Mouse (Mus musculus) hindbrain, embryonic 16.5 days (tissue): ENCODE measurements at regions not wholly inside any gene's neighbourhood (a gene's known extent, or its start where the extent isn't known, plus 50 kb on each side); places are given as distances from the start of the nearest gene placed in this dataset.

ENCODE experiments used
- ATAC-seq: fragments of 200-750 bp; cut with Nextera tagmentation; 2 replicates; pipeline ENCODE4 v1.8.0; 2017; ENCODE audit warnings: moderate TSS enrichment, moderate library complexity
- H3K27ac ChIP-seq: fragments of 300-500 bp; sonication (generic); 2 replicates; pipeline ENCODE4 v1.5.1; 2014; ENCODE audit warnings: low read depth, mild to moderate bottlenecking, control low read depth, low read length, moderate library complexity
- H3K27me3 ChIP-seq: fragments of 300-500 bp; sonication (generic); replicated peaks from 2 replicates; pipeline ENCODE4 v1.6.1; 2014; ENCODE audit warnings: low read length; ENCODE audit not compliant: control insufficient read depth, insufficient read depth
- H3K36me3 ChIP-seq: fragments of 300-500 bp; sonication (generic); 2 replicates; pipeline ENCODE4 v1.6.1; 2014; ENCODE audit warnings: mild to moderate bottlenecking, low read length, moderate library complexity, mixed read lengths; ENCODE audit not compliant: control insufficient read depth, insufficient read depth
- H3K4me1 ChIP-seq: fragments of 300-500 bp; sonication (generic); 2 replicates; pipeline ENCODE4 v1.6.1; 2014; ENCODE audit warnings: low read depth, low read length; ENCODE audit not compliant: control insufficient read depth, insufficient read depth
- H3K4me2 ChIP-seq: fragments of 300-500 bp; sonication (generic); 2 replicates; pipeline ENCODE4 v1.6.1; 2014; ENCODE audit warnings: mild to moderate bottlenecking, low read length, control low read depth, moderate library complexity
- H3K4me3 ChIP-seq: fragments of 300-500 bp; sonication (generic); 2 replicates; pipeline ENCODE4 v1.5.1; 2014; ENCODE audit warnings: mild to moderate bottlenecking, low read length, control low read depth, moderate library complexity
- H3K9ac ChIP-seq: fragments of 300-500 bp; sonication (generic); 2 replicates; pipeline ENCODE4 v1.6.1; 2014; ENCODE audit warnings: low read depth, mild to moderate bottlenecking, control low read depth, low read length, moderate library complexity
- H3K9me3 ChIP-seq: fragments of 300-500 bp; sonication (generic); 2 replicates; pipeline ENCODE4 v1.6.1; 2014; ENCODE audit warnings: mild to moderate bottlenecking, low read length, moderate library complexity; ENCODE audit not compliant: control insufficient read depth
- WGBS: fragments of 180-500 bp; shearing (Covaris S2); extraction: QIAGEN DNeasy Blood & Tissue Kit; methylation state at CpG from one replicate; pipeline ENCODE4 v1.1.7; 2014; 5-methylcytosine and 5-hydroxymethylcytosine counted together

DNA sequence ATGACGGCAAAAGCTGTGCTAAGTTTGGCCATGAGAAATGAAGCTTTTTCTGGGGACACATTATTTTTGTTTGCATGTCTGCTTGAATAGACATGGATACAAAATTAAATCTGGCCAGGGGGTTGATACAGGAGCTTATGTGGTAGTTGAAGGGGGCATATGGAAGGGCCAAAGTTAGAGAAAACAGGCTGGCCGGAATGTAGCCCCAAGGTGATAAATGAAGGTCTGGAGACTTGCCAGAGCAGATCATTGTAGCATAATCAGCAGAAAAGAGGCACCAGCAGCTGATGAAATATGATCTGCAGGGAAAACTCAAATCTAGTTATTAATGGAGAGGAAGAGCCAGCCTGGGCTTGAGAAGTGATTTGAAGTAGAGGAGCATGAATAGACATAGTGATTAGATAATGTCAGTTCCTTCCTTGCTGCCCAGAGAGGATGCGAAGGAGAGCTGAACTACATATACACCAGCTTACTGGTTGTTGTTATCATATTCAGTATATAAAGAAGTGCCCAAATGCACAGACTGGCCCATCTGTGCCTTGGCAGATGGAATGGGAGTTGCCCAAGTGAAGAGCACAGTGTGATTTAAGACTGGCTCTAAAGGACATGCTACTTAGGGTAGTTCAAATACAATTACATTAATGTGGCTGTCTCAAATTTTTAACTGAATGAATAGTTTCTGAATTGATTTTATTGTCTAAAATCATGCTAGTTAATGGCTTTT lies 712.3 kb upstream of the Klhl29 start:
- H3K4me3 ChIP-seq = no peak overlapping the region
- H3K36me3 ChIP-seq = no peaks in the 10 kb centered on the region
- H3K27ac ChIP-seq = no peak overlapping the region
- peak; percentile 87 for ATAC-seq
- H3K4me1 ChIP-seq = peaks cover 5% of the 10 kb centered on the region; the same call in 1 of the 2 replicates
- H3K27me3 ChIP-seq = no peaks in the 10 kb centered on the region
- WGBS = 43% methylated on average over 3 of the region's 3 CpGs
- no peak overlapping the region for H3K9ac ChIP-seq
- H3K9me3 ChIP-seq = no peaks in the 10 kb centered on the region
- H3K4me2 ChIP-seq = no peak overlapping the region

DNA sequence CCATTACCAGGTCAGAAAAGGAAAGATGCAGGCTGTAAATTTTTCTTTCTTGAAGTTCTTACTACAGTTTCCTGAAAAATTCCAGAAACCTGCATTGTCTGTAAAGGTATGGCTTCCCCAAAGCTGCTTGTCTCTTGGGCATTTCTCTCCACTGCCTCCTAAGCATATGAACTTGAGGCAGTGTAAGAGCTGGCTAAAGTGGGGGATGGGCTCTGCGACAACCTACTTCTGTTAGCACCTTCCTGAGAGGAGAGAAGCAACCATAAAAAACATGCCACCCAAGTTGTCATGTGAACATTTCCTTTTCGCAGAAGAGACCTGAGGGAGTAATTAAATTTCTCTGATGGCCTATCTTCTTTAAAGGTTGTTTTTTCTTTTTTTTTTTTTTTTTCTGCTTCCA lies 711.6 kb upstream of the Klhl29 start:
- Histone ChIP-seq H3K27ac (no peak overlapping the region), H3K4me3 (no peak overlapping the region), H3K9me3 (no peaks in the 10 kb centered on the region), H3K4me2 (no peak overlapping the region), H3K36me3 (no peaks in the 10 kb centered on the region), H3K4me1 (peaks cover 5% of the 10 kb centered on the region; the same call in 1 of the 2 replicates), H3K27me3 (no peaks in the 10 kb centered on the region), H3K9ac (no peak overlapping the region)
- ATAC-seq = no peak
- 34% methylated on average over 2 of the region's 2 CpGs for WGBS

GRCm38 (mm10) chr12:6046866-6047689 lies 671.6 kb upstream of the Klhl29 start:
- Histone ChIP-seq H3K27ac (no peak overlapping the region; the same call in 1 of the 2 replicates), H3K4me2 (no peak overlapping the region), H3K4me3 (no peak overlapping the region), H3K9ac (no peak overlapping the region), H3K9me3 (no peaks in the 10 kb centered on the region), H3K36me3 (no peaks in the 10 kb centered on the region), H3K27me3 (no peaks in the 10 kb centered on the region), H3K4me1 (no peaks in the 10 kb centered on the region; the same call in 1 of the 2 replicates)
- ATAC-seq = peak; percentile 50; the same call in 1 of the 2 replicates
- WGBS = 34% methylated on average over 9 of the region's 9 CpGs

- Histone ChIP-seq H3K4me2 (no peak overlapping the region), H3K27me3 (no peaks in the 10 kb centered on the region), H3K4me1 (no peaks in the 10 kb centered on the region; the same call in 1 of the 2 replicates), H3K9ac (no peak overlapping the region), H3K27ac (no peak overlapping the region), H3K4me3 (no peak overlapping the region), H3K9me3 (no peaks in the 10 kb centered on the region), H3K36me3 (no peaks in the 10 kb centered on the region)
- ATAC-seq = no peak
- 78% methylated on average over 2 of the region's 2 CpGs for WGBS
Measured at GRCm38 (mm10) chr12:6046110-6046509, 670.6 kb upstream of the Klhl29 start.

GRCm38 (mm10) chr12:6042326-6042725 lies 666.8 kb upstream of the Klhl29 start:
- Histone ChIP-seq H3K4me2 (no peak overlapping the region), H3K9ac (no peak overlapping the region), H3K27me3 (no peaks in the 10 kb centered on the region), H3K4me1 (no peaks in the 10 kb centered on the region; the same call in 1 of the 2 replicates), H3K36me3 (no peaks in the 10 kb centered on the region), H3K27ac (no peak overlapping the region), H3K4me3 (no peak overlapping the region), H3K9me3 (no peaks in the 10 kb centered on the region)
- 14% methylated on average over 1 of the region's 1 CpGs for WGBS
- no peak; the same call in 1 of the 2 replicates for ATAC-seq

GRCm38 (mm10) chr12:6024111-6024510 lies 648.6 kb upstream of the Klhl29 start:
- ATAC-seq = no peak
- Histone ChIP-seq H3K9me3 (no peaks in the 10 kb centered on the region), H3K27me3 (no peaks in the 10 kb centered on the region), H3K4me2 (no peak overlapping the region), H3K9ac (no peak overlapping the region), H3K4me3 (no peak overlapping the region), H3K4me1 (no peaks in the 10 kb centered on the region), H3K27ac (no peak overlapping the region), H3K36me3 (no peaks in the 10 kb centered on the region)
- WGBS = 88% methylated on average over 3 of the region's 3 CpGs

- Histone ChIP-seq H3K36me3 (no peaks in the 10 kb centered on the region), H3K4me3 (no peak overlapping the region), H3K9me3 (no peaks in the 10 kb centered on the region), H3K4me1 (no peaks in the 10 kb centered on the region), H3K4me2 (no peak overlapping the region), H3K9ac (no peak overlapping the region), H3K27ac (no peak overlapping the region), H3K27me3 (no peaks in the 10 kb centered on the region)
- no peak for ATAC-seq
- WGBS = 78% methylated on average over 2 of the region's 2 CpGs
Measured at GRCm38 (mm10) chr12:6022490-6022889, 647.0 kb upstream of the Klhl29 start.

GRCm38 (mm10) chr12:6000961-6001360 lies 625.5 kb upstream of the Klhl29 start:
- H3K27me3 ChIP-seq = no peaks in the 10 kb centered on the region
- peak; percentile 81 for ATAC-seq
- WGBS = 67% methylated on average over 3 of the region's 3 CpGs

DNA sequence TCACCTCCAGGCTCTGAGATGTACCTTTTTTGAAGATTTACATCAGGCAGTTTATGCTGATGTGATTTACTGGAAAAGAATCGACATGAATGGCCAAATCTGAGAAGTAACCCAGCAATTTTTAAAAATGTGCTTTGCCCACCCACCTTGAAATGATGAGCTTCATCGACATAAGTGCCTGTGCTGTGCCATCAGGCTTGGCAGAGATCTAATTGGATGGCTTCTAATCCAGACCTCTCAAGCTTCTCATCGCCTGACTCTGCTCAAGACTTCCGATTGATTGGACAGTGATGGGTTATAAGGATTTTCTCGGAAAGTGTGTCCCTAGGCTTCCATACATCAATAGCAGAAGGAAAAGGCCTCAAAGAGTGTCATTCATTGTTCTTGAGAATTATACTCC lies 621.9 kb upstream of the Klhl29 start:
- Histone ChIP-seq H3K27ac (no peak overlapping the region), H3K4me2 (no peak overlapping the region), H3K4me1 (no peaks in the 10 kb centered on the region), H3K27me3 (no peaks in the 10 kb centered on the region), H3K9me3 (no peaks in the 10 kb centered on the region), H3K36me3 (no peaks in the 10 kb centered on the region), H3K4me3 (no peak overlapping the region), H3K9ac (no peak overlapping the region)
- no peak for ATAC-seq
- WGBS = 75% methylated on average over 5 of the region's 5 CpGs

More at GRCm38 (mm10) chr12:6000961-6001360, 625.5 kb upstream of the Klhl29 start:
- Histone ChIP-seq H3K9me3 (no peaks in the 10 kb centered on the region), H3K27ac (no peak overlapping the region), H3K4me1 (no peaks in the 10 kb centered on the region), H3K9ac (no peak overlapping the region), H3K36me3 (no peaks in the 10 kb centered on the region), H3K4me2 (no peak overlapping the region), H3K4me3 (no peak overlapping the region)
